Mouse (Mus musculus): ENCODE data around the gene Pga5. TPM values are rescaled to one million over a fixed set of nuclear protein-coding genes. Genes with fewer than 3 reads are reported as not detected.
A peak's percentile ranks its signal among the peaks of the same experiment; 100 is the strongest.

Gene Pga5
- polyA plus RNA-seq, 1 experiment from 2014 or later = not detected

- Histone ChIP-seq H3K36me3 (no peaks in the 10 kb centered on the region), H3K4me1 (replicated peaks) (no peaks in the 10 kb centered on the region), H3K9me3 (no peaks in the 10 kb centered on the region), H3K4me2 (replicated peaks) (no peak overlapping the region), H3K27me3 (no peaks in the 10 kb centered on the region), H3K9ac (replicated peaks) (no peak overlapping the region), H3K27ac (no peak overlapping the region), H3K4me3 (replicated peaks) (no peak overlapping the region)
- no peak for ATAC-seq
- WGBS = 88% methylated on average over 5 of the region's 5 CpGs
These were observed 20.1 kb downstream of the Pga5 start for GRCm38 (mm10) chr19:10657742-10658141.

- Histone ChIP-seq H3K27ac (no peak overlapping the region), H3K4me1 (replicated peaks) (no peaks in the 10 kb centered on the region), H3K27me3 (no peaks in the 10 kb centered on the region), H3K9ac (replicated peaks) (no peak overlapping the region), H3K9me3 (no peaks in the 10 kb centered on the region), H3K4me3 (replicated peaks) (no peak overlapping the region), H3K36me3 (no peaks in the 10 kb centered on the region), H3K4me2 (replicated peaks) (no peak overlapping the region)
- no peak for ATAC-seq
- 58% methylated on average over 3 of the region's 3 CpGs for WGBS
These were observed 21.8 kb downstream of the Pga5 start for GRCm38 (mm10) chr19:10656058-10656457.

DNA sequence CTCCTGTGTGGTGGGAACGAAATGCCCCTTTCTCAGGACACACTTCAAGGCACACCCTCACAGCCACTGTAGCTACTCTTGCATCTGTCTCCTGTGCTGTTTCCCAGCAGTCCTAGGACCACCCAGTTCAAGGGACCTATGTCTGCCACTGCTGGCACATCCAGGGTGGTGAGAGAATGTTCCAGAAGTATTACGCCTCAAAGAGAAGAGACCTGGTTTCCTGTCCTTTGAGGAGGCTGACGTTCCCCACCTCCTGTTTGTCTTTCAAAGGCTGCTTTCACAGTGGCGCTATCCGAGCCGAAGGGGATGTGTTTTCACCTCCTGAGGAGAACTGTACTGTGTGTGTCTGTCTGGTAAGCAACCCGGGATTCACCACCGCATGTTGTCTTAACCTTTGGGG is 29.7 kb downstream of the Pga5 start:
- no peak overlapping the region for H3K27ac ChIP-seq
- H3K4me1 ChIP-seq (replicated peaks) = no peaks in the 10 kb centered on the region
- H3K4me3 ChIP-seq (replicated peaks) = no peak overlapping the region
- H3K27me3 ChIP-seq = no peaks in the 10 kb centered on the region
- H3K36me3 ChIP-seq = no peaks in the 10 kb centered on the region
- H3K4me2 ChIP-seq (replicated peaks) = no peak overlapping the region
- no peak for ATAC-seq
- 81% methylated on average over 8 of the region's 8 CpGs for WGBS
- H3K9ac ChIP-seq (replicated peaks) = no peak overlapping the region
- no peaks in the 10 kb centered on the region for H3K9me3 ChIP-seq

- Histone ChIP-seq H3K9me3 (no peaks in the 10 kb centered on the region), H3K4me3 (replicated peaks) (no peak overlapping the region), H3K27me3 (no peaks in the 10 kb centered on the region), H3K4me1 (replicated peaks) (no peaks in the 10 kb centered on the region), H3K27ac (no peak overlapping the region), H3K4me2 (replicated peaks) (no peak overlapping the region), H3K9ac (replicated peaks) (no peak overlapping the region), H3K36me3 (no peaks in the 10 kb centered on the region)
- WGBS = 83% methylated on average over 2 of the region's 2 CpGs
- ATAC-seq = no peak
These were observed 32.3 kb downstream of the Pga5 start for GRCm38 (mm10) chr19:10645616-10646015.

- no peak overlapping the region for H3K27ac ChIP-seq
- H3K4me1 ChIP-seq (replicated peaks) = no peaks in the 10 kb centered on the region
- no peak for ATAC-seq
- H3K36me3 ChIP-seq = no peaks in the 10 kb centered on the region
- 57% methylated on average over 13 of the region's 13 CpGs for WGBS
- no peaks in the 10 kb centered on the region for H3K9me3 ChIP-seq
- no peak overlapping the region for H3K9ac ChIP-seq (replicated peaks)
- no peak overlapping the region for H3K4me2 ChIP-seq (replicated peaks)
- no peak overlapping the region for H3K4me3 ChIP-seq (replicated peaks)
- H3K27me3 ChIP-seq = peaks cover 2% of the 10 kb centered on the region; the same call in 1 of the 2 replicates
These were observed 37.1 kb downstream of the Pga5 start for GRCm38 (mm10) chr19:10640589-10641378.

DNA sequence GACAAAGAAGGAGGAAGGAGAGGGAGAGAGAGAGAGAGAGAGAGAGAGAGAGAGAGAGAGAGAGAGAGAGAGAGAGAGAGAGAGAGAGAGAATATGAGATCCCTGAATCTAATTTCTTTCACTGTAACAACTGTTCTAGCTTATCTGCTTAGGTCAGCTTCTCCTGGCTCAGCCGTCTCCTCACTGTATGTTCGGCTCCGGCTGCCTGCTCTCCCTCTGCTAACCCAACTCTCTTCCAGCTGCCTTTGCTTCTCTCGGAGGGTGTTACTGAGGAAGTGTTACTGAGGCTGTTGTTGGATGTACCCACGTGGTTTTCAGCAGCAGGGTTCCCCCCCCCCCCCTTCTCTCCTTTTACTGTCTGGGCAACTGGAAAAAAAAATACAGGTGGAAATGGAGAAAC is 37.8 kb downstream of the Pga5 start:
- no peak for ATAC-seq
- Histone ChIP-seq H3K4me1 (replicated peaks) (peaks cover 4% of the 10 kb centered on the region), H3K9me3 (no peaks in the 10 kb centered on the region), H3K36me3 (no peaks in the 10 kb centered on the region), H3K4me2 (replicated peaks) (no peak overlapping the region), H3K4me3 (replicated peaks) (no peak overlapping the region), H3K27me3 (peaks cover 9% of the 10 kb centered on the region; the same call in 1 of the 2 replicates), H3K27ac (no peak overlapping the region), H3K9ac (replicated peaks) (no peak overlapping the region)
- WGBS = 23% methylated on average over 5 of the region's 5 CpGs

DNA sequence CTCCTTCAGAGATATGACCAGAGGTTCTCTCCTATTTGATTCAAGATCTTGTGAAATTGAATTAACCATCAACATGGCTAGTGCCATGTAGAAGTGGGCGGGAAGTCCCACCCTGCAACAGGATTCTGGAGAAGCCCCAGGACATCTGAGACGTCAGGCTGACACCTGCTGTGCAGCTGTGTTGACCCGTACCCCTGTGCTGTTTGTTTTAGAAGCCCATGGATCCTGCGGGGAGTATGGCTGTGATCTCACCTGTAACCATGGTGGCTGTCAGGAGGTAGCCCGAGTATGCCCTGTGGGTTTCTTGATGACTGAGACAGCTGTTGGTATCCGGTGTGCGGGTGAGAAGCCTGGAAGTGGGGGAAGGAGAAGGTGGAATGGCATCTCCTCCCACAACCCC is 40.0 kb downstream of the Pga5 start:
- H3K27me3 ChIP-seq = peaks cover 16% of the 10 kb centered on the region; the same call in 1 of the 2 replicates
- H3K4me1 ChIP-seq (replicated peaks) = peaks cover 18% of the 10 kb centered on the region
- WGBS = 63% methylated on average over 7 of the region's 7 CpGs
- no peaks in the 10 kb centered on the region for H3K36me3 ChIP-seq
- H3K27ac ChIP-seq = no peak overlapping the region
- no peak for ATAC-seq
- H3K4me3 ChIP-seq (replicated peaks) = no peak overlapping the region
- no peak overlapping the region for H3K9ac ChIP-seq (replicated peaks)
- H3K9me3 ChIP-seq = no peaks in the 10 kb centered on the region
- H3K4me2 ChIP-seq (replicated peaks) = no peak overlapping the region

DNA sequence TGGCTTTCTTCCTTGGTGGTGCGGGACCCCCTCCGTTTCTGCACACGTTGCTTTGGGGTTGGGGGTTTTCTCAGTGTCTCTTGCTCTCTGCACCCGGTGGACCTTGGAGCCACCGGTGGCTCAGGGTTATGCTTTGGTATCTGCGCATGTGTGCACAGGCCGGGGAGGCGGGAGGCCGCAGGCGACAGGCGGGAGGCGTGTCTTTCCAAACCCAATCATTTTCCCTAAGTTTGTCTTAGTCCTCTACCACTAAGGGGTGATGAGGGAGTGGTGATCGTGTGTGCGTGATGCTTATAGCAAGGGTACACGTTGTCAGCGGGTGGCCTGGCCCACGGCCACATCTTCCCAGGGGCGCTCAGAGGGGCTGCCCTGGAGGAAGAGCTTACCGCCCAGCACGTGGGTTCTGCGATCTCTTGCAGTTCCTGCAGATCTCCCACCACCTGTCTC is 43.0 kb downstream of the Pga5 start:
- H3K9ac ChIP-seq (replicated peaks) = peak overlapping the region; percentile 66
- peak overlapping the region; percentile 89 for H3K4me2 ChIP-seq (replicated peaks)
- peak; percentile 89 for ATAC-seq
- H3K4me3 ChIP-seq (replicated peaks) = peak overlapping the region; percentile 44
- H3K9me3 ChIP-seq = no peaks in the 10 kb centered on the region
- H3K4me1 ChIP-seq (replicated peaks) = peaks cover 18% of the 10 kb centered on the region
- WGBS = 10% methylated on average over 21 of the region's 21 CpGs
- no peak overlapping the region for H3K27ac ChIP-seq
- H3K27me3 ChIP-seq = peaks cover 16% of the 10 kb centered on the region; the same call in 1 of the 2 replicates
- peaks cover 18% of the 10 kb centered on the region for H3K36me3 ChIP-seq

DNA sequence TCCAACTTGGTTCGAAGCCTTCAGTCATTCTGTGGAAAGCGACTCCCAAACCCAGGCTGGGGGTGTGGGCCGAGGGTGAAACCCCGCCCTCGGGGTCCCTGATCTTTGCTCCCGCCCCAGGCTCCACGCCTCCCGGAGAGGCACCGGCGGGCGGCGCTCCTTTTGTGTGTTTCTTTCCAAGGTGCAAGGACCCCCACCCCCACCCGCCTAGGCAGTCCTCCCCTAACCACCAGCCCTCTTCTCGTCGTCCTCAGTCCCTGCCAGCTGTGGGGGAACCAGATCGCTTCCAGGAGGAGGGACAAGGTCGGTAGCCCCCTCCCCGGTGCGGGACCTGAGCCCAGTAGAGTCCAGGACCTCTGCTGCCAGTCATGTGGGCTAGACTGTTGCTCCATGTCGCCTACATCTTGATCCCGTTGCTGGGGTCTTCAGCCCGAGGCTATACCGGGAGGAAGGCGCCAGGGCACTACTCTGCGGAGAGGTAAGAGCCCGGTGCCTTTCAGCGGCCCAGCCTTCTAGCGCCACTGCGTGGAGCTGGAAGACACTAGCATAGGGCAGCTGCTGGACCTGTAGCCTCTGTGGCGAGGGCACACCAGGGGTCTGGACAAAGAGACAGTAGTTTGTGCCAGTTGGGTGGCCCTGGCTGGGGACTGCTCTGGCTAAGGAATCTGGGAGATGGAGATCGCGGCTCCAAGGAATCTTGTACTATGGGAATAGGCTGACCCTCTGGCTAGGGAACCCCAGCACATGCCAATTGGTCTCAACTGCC is 43.6 kb downstream of the Pga5 start, which contains the start of gene Vwce:
Vwce (plus strand) TSS at position 108 of the 766 bp plus-strand sequence.
- ATAC-seq = peak; percentile 90
- 2% methylated on average over 32 of the region's 32 CpGs for WGBS
- Histone ChIP-seq H3K9ac (replicated peaks) (peak within 1 kb of the TSS; percentile 66), H3K36me3 (peaks cover 24% of the 10 kb centered on the region), H3K4me1 (replicated peaks) (peaks cover 18% of the 10 kb centered on the region), H3K4me2 (replicated peaks) (peak within 1 kb of the TSS; percentile 89), H3K4me3 (replicated peaks) (peak within 1 kb of the TSS; percentile 44), H3K27me3 (peaks cover 16% of the 10 kb centered on the region; the same call in 1 of the 2 replicates), H3K27ac (no peak within 1 kb of the TSS), H3K9me3 (no peaks in the 10 kb centered on the region)

Other genes with a start within 250 kb of the Pga5 start
- 0.71 and 0.76 TPM in 2 replicates for gene Lrrc10b, start 220.6 kb downstream of the Pga5 start, polyA plus RNA-seq (2015; fragmentation: Nextera tagmentation; extraction: Ambion mirVana)
- 1.0 and 1.6 TPM in 2 replicates for gene Ppp1r32, start 195.1 kb downstream of the Pga5 start, polyA plus RNA-seq (2015; fragmentation: Nextera tagmentation; extraction: Ambion mirVana)
- gene Cpsf7, start 152.8 kb downstream of the Pga5 start, polyA plus RNA-seq (2015; fragmentation: Nextera tagmentation; extraction: Ambion mirVana) = 56.9 and 57.8 TPM in 2 replicates
- 63.3 and 63.5 TPM in 2 replicates for gene Sdhaf2, start 151.9 kb downstream of the Pga5 start, polyA plus RNA-seq (2015; fragmentation: Nextera tagmentation; extraction: Ambion mirVana)
- gene Tmem216, start 121.8 kb downstream of the Pga5 start, polyA plus RNA-seq (2015; fragmentation: Nextera tagmentation; extraction: Ambion mirVana) = 56.1 and 58.6 TPM in 2 replicates
- 17.1 and 18.8 TPM in 2 replicates for gene Cyb561a3, start 100.9 kb downstream of the Pga5 start, polyA plus RNA-seq (2015; fragmentation: Nextera tagmentation; extraction: Ambion mirVana)
- gene Tmem138, start 100.7 kb downstream of the Pga5 start, polyA plus RNA-seq (2015; fragmentation: Nextera tagmentation; extraction: Ambion mirVana) = 51.3 and 52.2 TPM in 2 replicates
- 297 and 311 TPM in 2 replicates for gene Ddb1, start 72.7 kb downstream of the Pga5 start, polyA plus RNA-seq (2015; fragmentation: Nextera tagmentation; extraction: Ambion mirVana)
- 23.5 and 25.9 TPM in 2 replicates for gene Tkfc, start 72.4 kb downstream of the Pga5 start, polyA plus RNA-seq (2015; fragmentation: Nextera tagmentation; extraction: Ambion mirVana)
- gene Vwce, start 43.9 kb downstream of the Pga5 start, polyA plus RNA-seq (2015; fragmentation: Nextera tagmentation; extraction: Ambion mirVana) = 0.39 and 0.61 TPM in 2 replicates
- 33.1 and 35.5 TPM in 2 replicates for gene Vps37c, start 10.7 kb upstream of the Pga5 start, polyA plus RNA-seq (2015; fragmentation: Nextera tagmentation; extraction: Ambion mirVana)
- gene Cd5, start 60.9 kb upstream of the Pga5 start, polyA plus RNA-seq (2015; fragmentation: Nextera tagmentation; extraction: Ambion mirVana) = 0.24 TPM in 2 replicates
- gene Cd6, start 152.0 kb upstream of the Pga5 start, polyA plus RNA-seq (2015; fragmentation: Nextera tagmentation; extraction: Ambion mirVana) = not detected in 2 replicates
- gene Slc15a3, start 161.7 kb upstream of the Pga5 start, polyA plus RNA-seq (2015; fragmentation: Nextera tagmentation; extraction: Ambion mirVana) = 0.28 and 0.59 TPM in 2 replicates
- gene Tmem132a, start 191.9 kb upstream of the Pga5 start, polyA plus RNA-seq (2015; fragmentation: Nextera tagmentation; extraction: Ambion mirVana) = 196 and 215 TPM in 2 replicates
- 34.4 and 35.0 TPM in 2 replicates for gene Tmem109, start 203.9 kb upstream of the Pga5 start, polyA plus RNA-seq (2015; fragmentation: Nextera tagmentation; extraction: Ambion mirVana)
- gene Prpf19, start 217.2 kb upstream of the Pga5 start, polyA plus RNA-seq (2015; fragmentation: Nextera tagmentation; extraction: Ambion mirVana) = 45.4 and 49.5 TPM in 2 replicates
- gene Zp1, start 242.6 kb upstream of the Pga5 start, polyA plus RNA-seq (2015; fragmentation: Nextera tagmentation; extraction: Ambion mirVana) = not detected in 2 replicates